Mouse (Mus musculus) layer of hippocampus, adult 18-20 months (tissue): ENCODE measurements around the gene Olfr429. TPM values are rescaled to one million over a fixed set of nuclear protein-coding genes. Genes with fewer than 3 reads are reported as not detected.

Source experiments
- total RNA-seq, 2 experiments: library from RNA; stranded (reverse); gene quantifications; 2 replicates each; pipeline ENCODE4 v1.2.3; 2021

Olfr429 gene
- total RNA-seq, 2 experiments from 2014 or later: not detected

Other genes starting within 250 kb of the Olfr429 start
- gene Ifi211, start 171.3 kb upstream of the Olfr429 start, total RNA-seq: not detected
- gene Mndal, start 141.8 kb upstream of the Olfr429 start, total RNA-seq: 10 to 100 TPM in 1 of 2 experiments, 1 to 10 TPM in 1; 7.0 to 10.6 TPM
- gene Ifi203, start 141.7 kb upstream of the Olfr429 start, total RNA-seq: 1 to 10 TPM; 4.0 to 5.0 TPM
- not detected for gene Ifi202b, start 101.6 kb upstream of the Olfr429 start, total RNA-seq
- not detected for gene Ifi205, start 52.5 kb upstream of the Olfr429 start, total RNA-seq
- not detected for gene Olfr433, start 43.6 kb upstream of the Olfr429 start, total RNA-seq
- not detected for gene Olfr432, start 35.1 kb upstream of the Olfr429 start, total RNA-seq
- gene Olfr430, start 17.7 kb upstream of the Olfr429 start, total RNA-seq: not detected
- gene Olfr427, start 12.6 kb downstream of the Olfr429 start, total RNA-seq: not detected
- not detected for gene Olfr231, start 36.8 kb downstream of the Olfr429 start, total RNA-seq
- gene Olfr424, start 47.2 kb downstream of the Olfr429 start, total RNA-seq: not detected
- gene Olfr420, start 71.3 kb downstream of the Olfr429 start, total RNA-seq: not detected
- under 1 TPM; 0.05 TPM for gene Spta1, start 88.4 kb downstream of the Olfr429 start, total RNA-seq
- not detected for gene Olfr419, start 167.7 kb downstream of the Olfr429 start, total RNA-seq
- not detected for gene Mptx1, start 246.2 kb downstream of the Olfr429 start, total RNA-seq